Mouse (Mus musculus): ENCODE data around the gene Pax5. TPM values are rescaled to one million over a fixed set of nuclear protein-coding genes. Genes with fewer than 3 reads are reported as not detected.

The Pax5 gene
- polyA plus RNA-seq, 1 experiment from 2014 or later: 3.3 TPM

GRCm38 (mm10) chr4:44672216-44672937 lies 37.9 kb downstream of the Pax5 start:
- H3K4me1 ChIP-seq: no peaks in the 10 kb centered on the region
- H3K9ac ChIP-seq: no peak overlapping the region
- no peak overlapping the region for H3K4me2 ChIP-seq (replicated peaks)
- H3K36me3 ChIP-seq: no peaks in the 10 kb centered on the region
- no peak overlapping the region for H3K4me3 ChIP-seq
- peaks cover 3% of the 10 kb centered on the region; the same call in 1 of the 2 replicates for H3K27me3 ChIP-seq (replicated peaks)
- H3K27ac ChIP-seq: no peak overlapping the region
- no peak for ATAC-seq (ENCODE audit: low FRiP score, low read depth)
- WGBS: 67% methylated on average over 10 of the region's 10 CpGs
- H3K9me3 ChIP-seq: no peaks in the 10 kb centered on the region

GRCm38 (mm10) chr4:44671486-44671885 lies 38.8 kb downstream of the Pax5 start:
- ATAC-seq (ENCODE audit: low FRiP score, low read depth): no peak
- WGBS: 92% methylated on average over 3 of the region's 3 CpGs
- no peaks in the 10 kb centered on the region for H3K36me3 ChIP-seq
- H3K4me1 ChIP-seq: no peaks in the 10 kb centered on the region
- no peak overlapping the region for H3K9ac ChIP-seq
- H3K4me3 ChIP-seq: no peak overlapping the region
- no peak overlapping the region for H3K27ac ChIP-seq
- H3K4me2 ChIP-seq (replicated peaks): no peak overlapping the region
- no peaks in the 10 kb centered on the region for H3K9me3 ChIP-seq
- peaks cover 8% of the 10 kb centered on the region for H3K27me3 ChIP-seq (replicated peaks)

- no peak for ATAC-seq (ENCODE audit: low FRiP score, low read depth)
- H3K9me3 ChIP-seq: no peaks in the 10 kb centered on the region
- H3K36me3 ChIP-seq: no peaks in the 10 kb centered on the region
- no peak overlapping the region for H3K9ac ChIP-seq
- no peak overlapping the region for H3K4me2 ChIP-seq (replicated peaks)
- H3K4me1 ChIP-seq: no peaks in the 10 kb centered on the region
- 90% methylated on average over 2 of the region's 2 CpGs for WGBS
- peaks cover 12% of the 10 kb centered on the region for H3K27me3 ChIP-seq (replicated peaks)
- H3K4me3 ChIP-seq: no peak overlapping the region
- no peak overlapping the region for H3K27ac ChIP-seq
Measured at GRCm38 (mm10) chr4:44671035-44671434, 39.3 kb downstream of the Pax5 start.

- Histone ChIP-seq H3K4me1 (no peaks in the 10 kb centered on the region), H3K9ac (no peak overlapping the region), H3K9me3 (no peaks in the 10 kb centered on the region), H3K27ac (no peak overlapping the region), H3K4me3 (no peak overlapping the region), H3K4me2 (replicated peaks) (no peak overlapping the region), H3K36me3 (no peaks in the 10 kb centered on the region), H3K27me3 (replicated peaks) (peaks cover 19% of the 10 kb centered on the region)
- 85% methylated on average over 4 of the region's 4 CpGs for WGBS
- ATAC-seq (ENCODE audit: low FRiP score, low read depth): no peak
Measured at GRCm38 (mm10) chr4:44670380-44670779, 39.9 kb downstream of the Pax5 start.

- Histone ChIP-seq H3K4me3 (no peak overlapping the region), H3K27ac (no peak overlapping the region), H3K4me2 (replicated peaks) (no peak overlapping the region), H3K9me3 (no peaks in the 10 kb centered on the region), H3K36me3 (no peaks in the 10 kb centered on the region), H3K27me3 (replicated peaks) (peaks cover 24% of the 10 kb centered on the region), H3K9ac (no peak overlapping the region), H3K4me1 (no peaks in the 10 kb centered on the region)
- WGBS: 89% methylated on average over 7 of the region's 7 CpGs
- ATAC-seq (ENCODE audit: low FRiP score, low read depth): no peak
Measured at GRCm38 (mm10) chr4:44669485-44670181, 40.7 kb downstream of the Pax5 start.

- H3K4me1 ChIP-seq: peaks cover 9% of the 10 kb centered on the region
- H3K27ac ChIP-seq: no peak overlapping the region
- 81% methylated on average over 6 of the region's 6 CpGs for WGBS
- H3K9ac ChIP-seq: no peak overlapping the region
- no peak overlapping the region for H3K4me3 ChIP-seq
- peaks cover 25% of the 10 kb centered on the region for H3K27me3 ChIP-seq (replicated peaks)
- no peaks in the 10 kb centered on the region for H3K9me3 ChIP-seq
- H3K36me3 ChIP-seq: no peaks in the 10 kb centered on the region
- no peak overlapping the region for H3K4me2 ChIP-seq (replicated peaks)
- ATAC-seq (ENCODE audit: low FRiP score, low read depth): no peak
Measured at GRCm38 (mm10) chr4:44668574-44668973, 41.7 kb downstream of the Pax5 start.

- ATAC-seq (ENCODE audit: low FRiP score, low read depth): no peak
- Histone ChIP-seq H3K4me3 (no peak overlapping the region), H3K9me3 (no peaks in the 10 kb centered on the region), H3K27ac (no peak overlapping the region), H3K4me2 (replicated peaks) (no peak overlapping the region), H3K9ac (no peak overlapping the region), H3K36me3 (no peaks in the 10 kb centered on the region), H3K27me3 (replicated peaks) (peaks cover 29% of the 10 kb centered on the region), H3K4me1 (peaks cover 13% of the 10 kb centered on the region)
- 68% methylated on average over 3 of the region's 3 CpGs for WGBS
Measured at GRCm38 (mm10) chr4:44668172-44668571, 42.1 kb downstream of the Pax5 start.

- Histone ChIP-seq H3K4me2 (replicated peaks) (no peak overlapping the region), H3K4me3 (no peak overlapping the region), H3K4me1 (peaks cover 14% of the 10 kb centered on the region), H3K9me3 (no peaks in the 10 kb centered on the region), H3K27ac (no peak overlapping the region), H3K27me3 (replicated peaks) (peaks cover 37% of the 10 kb centered on the region), H3K36me3 (no peaks in the 10 kb centered on the region), H3K9ac (no peak overlapping the region)
- no peak for ATAC-seq (ENCODE audit: low FRiP score, low read depth)
- 77% methylated on average over 6 of the region's 6 CpGs for WGBS
Measured at GRCm38 (mm10) chr4:44667369-44667768, 42.9 kb downstream of the Pax5 start.

GRCm38 (mm10) chr4:44664767-44665056 lies 45.6 kb downstream of the Pax5 start:
- Histone ChIP-seq H3K9me3 (no peaks in the 10 kb centered on the region), H3K27ac (no peak overlapping the region), H3K4me1 (peaks cover 14% of the 10 kb centered on the region), H3K4me3 (peak overlapping the region; percentile 46), H3K4me2 (replicated peaks) (peak overlapping the region; percentile 89), H3K27me3 (replicated peaks) (peaks cover 54% of the 10 kb centered on the region), H3K36me3 (no peaks in the 10 kb centered on the region), H3K9ac (peak overlapping the region; percentile 53)
- no peak for ATAC-seq (ENCODE audit: low FRiP score, low read depth)
- WGBS: 24% methylated on average over 6 of the region's 6 CpGs

GRCm38 (mm10) chr4:44664004-44664766 lies 46.1 kb downstream of the Pax5 start:
- H3K4me1 ChIP-seq: peaks cover 14% of the 10 kb centered on the region
- H3K27me3 ChIP-seq (replicated peaks): peaks cover 58% of the 10 kb centered on the region
- H3K27ac ChIP-seq: no peak overlapping the region
- peak overlapping the region; percentile 53 for H3K9ac ChIP-seq
- H3K36me3 ChIP-seq: no peaks in the 10 kb centered on the region
- WGBS: under 1% methylated on average over 81 of the region's 81 CpGs
- ATAC-seq (ENCODE audit: low FRiP score, low read depth): peak; percentile 86
- H3K4me2 ChIP-seq (replicated peaks): peak overlapping the region; percentile 89
- H3K4me3 ChIP-seq: peak overlapping the region; percentile 46
- H3K9me3 ChIP-seq: no peaks in the 10 kb centered on the region

- Histone ChIP-seq H3K27ac (no peak overlapping the region), H3K9me3 (no peaks in the 10 kb centered on the region), H3K4me1 (peaks cover 14% of the 10 kb centered on the region), H3K4me3 (peak overlapping the region; percentile 46), H3K4me2 (replicated peaks) (peak overlapping the region; percentile 89), H3K27me3 (replicated peaks) (peaks cover 63% of the 10 kb centered on the region), H3K9ac (peak overlapping the region; percentile 53; the same call in 1 of the 2 replicates), H3K36me3 (no peaks in the 10 kb centered on the region)
- 0 out of 2 replicates have a peak, but pooled peaks have one; percentile 35 for ATAC-seq (ENCODE audit: low FRiP score, low read depth)
- WGBS: 13% methylated on average over 10 of the region's 10 CpGs
Measured at GRCm38 (mm10) chr4:44663489-44663888, 46.8 kb downstream of the Pax5 start.

- Histone ChIP-seq H3K9ac (no peak overlapping the region), H3K4me2 (replicated peaks) (no peak overlapping the region), H3K27ac (no peak overlapping the region), H3K36me3 (no peaks in the 10 kb centered on the region), H3K4me3 (no peak overlapping the region), H3K9me3 (no peaks in the 10 kb centered on the region), H3K27me3 (replicated peaks) (peaks cover 7% of the 10 kb centered on the region; the same call in 1 of the 2 replicates), H3K4me1 (peaks cover 15% of the 10 kb centered on the region)
- WGBS: 80% methylated on average over 4 of the region's 4 CpGs
- ATAC-seq (ENCODE audit: low FRiP score, low read depth): no peak
Measured at GRCm38 (mm10) chr4:44645181-44645580, 65.1 kb downstream of the Pax5 start.
